Mouse (Mus musculus): ENCODE data around the gene Slc10a2.

GRCm38 (mm10) chr8:5105186-5105585 is at the start of gene Slc10a2:
- TF ChIP-seq HCFC1 (IDR thresholded peaks at IDR 0.05; ENCODE audit: low read depth, low read length) (no peak), CTCF (IDR thresholded peaks at IDR 0.05 in 2 of 3, conservative IDR thresholded peaks at IDR 0.05 in 1 of 3; ENCODE audit: control insufficient read depth in 1 of 3, insufficient read depth in 1 of 3, low read depth in 2 of 3, low read length in 3 of 3, poor library complexity in 1 of 3, severe bottlenecking in 1 of 3) (no peak), POLR2A (IDR thresholded peaks at IDR 0.05; ENCODE audit: control insufficient read depth in 1 of 2, insufficient read depth in 1 of 2, low read depth in 1 of 2, low read length in 2 of 2, poor library complexity in 1 of 2) (no peak), NELFE (IDR thresholded peaks at IDR 0.05; ENCODE audit: low read depth, low read length) (no peak), ZC3H11A (IDR thresholded peaks at IDR 0.05; ENCODE audit: low read depth, low read length) (no peak), MAFK (IDR thresholded peaks at IDR 0.05; ENCODE audit: borderline replicate concordance, low read depth, low read length) (no peak), NRF1 (IDR thresholded peaks at IDR 0.05; ENCODE audit: insufficient read depth, low read depth, low read length, poor library complexity, severe bottlenecking) (no peak), ETS1 (IDR thresholded peaks at IDR 0.05; ENCODE audit: low read depth, low read length) (no peak)

All from MEL (cell line).